Mouse (Mus musculus) small intestine, adult 2 months (tissue): Measurements from ENCODE around the gene Snrnp25. TPM values are rescaled to one million over a fixed set of nuclear protein-coding genes. Genes with fewer than 3 reads are reported as not detected.

ENCODE experiments used
- H3K27ac ChIP-seq: fragments of 200-500 bp; 2 replicates; pipeline ENCODE4 v1.5.1; 2012; ENCODE audit warnings: low read depth, low read length, control low read depth, inconsistent platforms; ENCODE audit not compliant: insufficient read depth
- H3K27me3 ChIP-seq: fragments of 200-500 bp; 2 replicates; pipeline ENCODE4 v1.6.1; 2012; ENCODE audit warnings: mild to moderate bottlenecking, moderate library complexity, low read length, inconsistent platforms; ENCODE audit not compliant: control insufficient read depth, insufficient read depth
- H3K36me3 ChIP-seq: fragments of 200-500 bp; 2 replicates; pipeline ENCODE4 v1.6.1; 2012; ENCODE audit warnings: mild to moderate bottlenecking, low read length, control low read depth, inconsistent platforms; ENCODE audit not compliant: control insufficient read depth, insufficient read depth
- H3K4me1 ChIP-seq: fragments of 200-500 bp; 2 replicates; pipeline ENCODE4 v1.6.1; 2012; ENCODE audit warnings: low read length, inconsistent platforms, mixed read lengths; ENCODE audit not compliant: control insufficient read depth, insufficient read depth, insufficient read length
- H3K4me3 ChIP-seq: fragments of 200-500 bp; 2 replicates; pipeline ENCODE4 v1.5.1; 2012; ENCODE audit warnings: low read depth, mild to moderate bottlenecking, control low read depth, inconsistent platforms, low read length, moderate library complexity
- CTCF ChIP-seq: fragments of 200-500 bp; IDR thresholded peaks from 2 replicates; pipeline ENCODE4 v1.5.1; 2012; ENCODE audit warnings: low read depth, mild to moderate bottlenecking, control low read depth, inconsistent platforms, low read length, moderate library complexity, mixed read lengths; ENCODE audit not compliant: insufficient replicate concordance, insufficient read length; ENCODE audit errors: extremely low read depth
- POLR2A ChIP-seq: fragments of 200-500 bp; IDR thresholded peaks from 2 replicates; pipeline ENCODE4 v1.6.1; 2012; ENCODE audit warnings: low read depth, mild to moderate bottlenecking, control low read depth, inconsistent platforms, low read length, moderate library complexity
- WGBS: fragments of 180-500 bp; shearing (Covaris S2); methylation state at CpG from one replicate; pipeline ENCODE4 v1.1.7; 2018; 5-methylcytosine and 5-hydroxymethylcytosine counted together
- polyA plus RNA-seq: library from polyadenylated mRNA; depleted of rRNA; stranded (reverse); fragments of >200 nt; gene quantifications from 2 replicates; pipeline ENCODE4 v1.2.3, GENCODE M21; 2012

Gene Snrnp25
- polyA plus RNA-seq, 1 experiment, result 22.5 TPM

- 86% methylated on average over 4 of the region's 4 CpGs for WGBS
- TF ChIP-seq POLR2A (no peak), CTCF (no peak)
These were observed 18.0 kb upstream of the Snrnp25 start for GRCm38 (mm10) chr11:32187256-32187655.

GRCm38 (mm10) chr11:32188881-32189280, 16.3 kb upstream of the Snrnp25 start:
- Histone ChIP-seq H3K4me1 (no peaks in the 10 kb centered on the region), H3K4me3 (no peak overlapping the region), H3K27me3 (no peaks in the 10 kb centered on the region), H3K27ac (no peak overlapping the region), H3K36me3 (no peaks in the 10 kb centered on the region)
- TF ChIP-seq POLR2A (no peak), CTCF (no peak)
- 75% methylated on average over 12 of the region's 12 CpGs for WGBS

More at GRCm38 (mm10) chr11:32187256-32187655, 18.0 kb upstream of the Snrnp25 start:
- Histone ChIP-seq H3K27ac (no peak overlapping the region), H3K4me1 (no peaks in the 10 kb centered on the region), H3K36me3 (no peaks in the 10 kb centered on the region), H3K4me3 (no peak overlapping the region), H3K27me3 (no peaks in the 10 kb centered on the region)

GRCm38 (mm10) chr11:32189434-32189833, 15.8 kb upstream of the Snrnp25 start:
- 70% methylated on average over 5 of the region's 5 CpGs for WGBS
- TF ChIP-seq POLR2A (no peak), CTCF (no peak)
- Histone ChIP-seq H3K36me3 (no peaks in the 10 kb centered on the region), H3K27ac (no peak overlapping the region), H3K4me3 (no peak overlapping the region), H3K27me3 (no peaks in the 10 kb centered on the region), H3K4me1 (no peaks in the 10 kb centered on the region)

GRCm38 (mm10) chr11:32190119-32190518, 15.1 kb upstream of the Snrnp25 start:
- Histone ChIP-seq H3K36me3 (no peaks in the 10 kb centered on the region), H3K4me3 (no peak overlapping the region), H3K4me1 (no peaks in the 10 kb centered on the region), H3K27me3 (no peaks in the 10 kb centered on the region), H3K27ac (no peak overlapping the region)
- 77% methylated on average over 9 of the region's 9 CpGs for WGBS
- TF ChIP-seq CTCF (no peak), POLR2A (no peak)

- 81% methylated on average over 13 of the region's 13 CpGs for WGBS
- Histone ChIP-seq H3K4me3 (no peak overlapping the region), H3K36me3 (no peaks in the 10 kb centered on the region), H3K4me1 (no peaks in the 10 kb centered on the region), H3K27ac (no peak overlapping the region), H3K27me3 (no peaks in the 10 kb centered on the region)
- TF ChIP-seq POLR2A (no peak), CTCF (no peak)
These were observed 14.6 kb upstream of the Snrnp25 start for GRCm38 (mm10) chr11:32190603-32191110.

GRCm38 (mm10) chr11:32193156-32193555, 12.1 kb upstream of the Snrnp25 start:
- WGBS, result 85% methylated on average over 10 of the region's 10 CpGs
- H3K4me3 ChIP-seq, result no peak overlapping the region
- H3K27me3 ChIP-seq, result no peaks in the 10 kb centered on the region
- TF ChIP-seq CTCF (no peak), POLR2A (no peak)
- H3K27ac ChIP-seq, result no peak overlapping the region
- no peaks in the 10 kb centered on the region for H3K36me3 ChIP-seq
- H3K4me1 ChIP-seq, result no peaks in the 10 kb centered on the region

- no peaks in the 10 kb centered on the region for H3K4me1 ChIP-seq
- H3K27me3 ChIP-seq, result no peaks in the 10 kb centered on the region
- no peak overlapping the region for H3K4me3 ChIP-seq
- H3K27ac ChIP-seq, result no peak overlapping the region
- 75% methylated on average over 10 of the region's 10 CpGs for WGBS
- no peaks in the 10 kb centered on the region for H3K36me3 ChIP-seq
- TF ChIP-seq POLR2A, result no peak
- no peak for TF ChIP-seq CTCF
These were observed 11.1 kb upstream of the Snrnp25 start for GRCm38 (mm10) chr11:32194086-32194485.

- Histone ChIP-seq H3K36me3 (no peaks in the 10 kb centered on the region), H3K27ac (no peak overlapping the region), H3K27me3 (no peaks in the 10 kb centered on the region), H3K4me3 (no peak overlapping the region), H3K4me1 (no peaks in the 10 kb centered on the region)
- 85% methylated on average over 5 of the region's 5 CpGs for WGBS
- TF ChIP-seq POLR2A (no peak), CTCF (no peak)
These were observed 10.6 kb upstream of the Snrnp25 start for GRCm38 (mm10) chr11:32194626-32195025.
